Mouse (Mus musculus): ENCODE measurements at regions not wholly inside any gene's neighbourhood (a gene's known extent, or its start where the extent isn't known, plus 50 kb on each side); places are given as distances from the start of the nearest gene placed in this dataset.

DNA sequence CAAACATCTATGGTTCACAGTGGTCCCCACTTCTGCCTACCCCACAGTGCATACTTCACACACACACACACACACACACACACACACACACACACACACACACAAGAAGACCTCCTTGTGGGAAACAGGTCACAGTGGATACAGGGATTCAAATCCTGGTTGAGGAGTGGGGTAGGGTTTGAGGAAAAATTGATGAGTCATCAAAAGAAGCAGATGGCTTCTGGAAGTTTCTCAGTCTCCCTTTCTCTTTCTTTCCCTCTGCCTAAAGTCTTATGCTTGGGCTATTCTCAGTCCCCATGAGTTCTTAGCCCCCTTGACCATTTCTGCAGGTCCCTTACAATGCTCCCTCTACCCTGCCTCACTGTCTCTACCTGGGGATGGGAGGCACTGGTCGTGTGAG lies 56.4 kb downstream of the Rassf10 start:
- WGBS, result 94% methylated on average over 1 of the region's 1 CpGs

GRCm38 (mm10) chr7:113017092-113017755 lies 63.5 kb downstream of the Rassf10 start:
- ATAC-seq (ENCODE audit: low read depth) (no peak), DNase-seq (ENCODE audit: low spot score) (peak; percentile 36)
- Histone ChIP-seq H3K27me3 (replicated peaks; ENCODE audit: control insufficient read depth, insufficient read depth, low read length) (no peaks in the 10 kb centered on the region), H3K9ac (ENCODE audit: low read depth, low read length) (no peak overlapping the region), H3K36me3 (ENCODE audit: control insufficient read depth, insufficient read depth, low read length) (no peaks in the 10 kb centered on the region), H3K4me2 (ENCODE audit: low read depth, low read length) (no peak overlapping the region), H3K27ac (replicated peaks; ENCODE audit: low read depth, low read length) (no peak overlapping the region), H3K4me3 (ENCODE audit: low read depth, low read length) (no peak overlapping the region), H3K4me1 (ENCODE audit: control insufficient read depth, insufficient read depth, low read length) (no peaks in the 10 kb centered on the region), H3K9me3 (ENCODE audit: control insufficient read depth, low read length) (no peaks in the 10 kb centered on the region)
- 25% methylated on average over 8 of the region's 8 CpGs for WGBS

More for the DNA sequence above, 56.4 kb downstream of the Rassf10 start:
- Histone ChIP-seq H3K4me3 (ENCODE audit: low read depth, low read length) (no peak overlapping the region), H3K27ac (replicated peaks; ENCODE audit: low read depth, low read length) (no peak overlapping the region), H3K9ac (ENCODE audit: low read depth, low read length) (no peak overlapping the region), H3K4me2 (ENCODE audit: low read depth, low read length) (no peak overlapping the region), H3K9me3 (ENCODE audit: control insufficient read depth, low read length) (no peaks in the 10 kb centered on the region), H3K36me3 (ENCODE audit: control insufficient read depth, insufficient read depth, low read length) (no peaks in the 10 kb centered on the region), H3K27me3 (replicated peaks; ENCODE audit: control insufficient read depth, insufficient read depth, low read length) (no peaks in the 10 kb centered on the region), H3K4me1 (ENCODE audit: control insufficient read depth, insufficient read depth, low read length) (no peaks in the 10 kb centered on the region)
- no peak for ATAC-seq (ENCODE audit: low read depth)
- DNase-seq (ENCODE audit: low spot score), result no peak

DNA sequence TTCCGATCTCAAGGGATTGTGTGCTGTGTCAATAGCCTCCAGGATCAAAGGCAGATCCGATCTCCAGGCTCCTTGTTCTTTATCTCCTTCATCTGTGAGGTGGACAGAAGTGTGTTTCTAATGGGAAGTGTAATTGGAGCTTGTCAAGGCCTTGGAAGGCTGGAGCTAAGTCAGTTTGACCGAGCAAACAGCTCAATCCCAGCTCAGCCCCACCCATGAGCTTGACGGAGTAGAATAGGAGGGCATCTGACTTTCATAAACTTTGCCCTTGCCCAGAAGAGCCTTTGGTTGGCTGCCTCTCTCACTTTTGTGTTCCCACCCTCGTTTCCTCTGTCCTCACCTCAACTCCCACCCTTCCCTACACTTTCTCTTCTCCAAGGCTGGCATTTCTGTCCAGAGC lies 67.7 kb downstream of the Rassf10 start:
- no peak overlapping the region for H3K9ac ChIP-seq (ENCODE audit: low read depth, low read length)
- H3K27me3 ChIP-seq (replicated peaks; ENCODE audit: control insufficient read depth, insufficient read depth, low read length), result no peaks in the 10 kb centered on the region
- no peak overlapping the region for H3K4me3 ChIP-seq (ENCODE audit: low read depth, low read length)
- WGBS, result 49% methylated on average over 5 of the region's 5 CpGs
- H3K36me3 ChIP-seq (ENCODE audit: control insufficient read depth, insufficient read depth, low read length), result no peaks in the 10 kb centered on the region
- H3K27ac ChIP-seq (replicated peaks; ENCODE audit: low read depth, low read length), result no peak overlapping the region
- no peak overlapping the region for H3K4me2 ChIP-seq (ENCODE audit: low read depth, low read length)
- no peaks in the 10 kb centered on the region for H3K4me1 ChIP-seq (ENCODE audit: control insufficient read depth, insufficient read depth, low read length)
- ATAC-seq (ENCODE audit: low read depth), result no peak
- no peak for DNase-seq (ENCODE audit: low spot score)
- H3K9me3 ChIP-seq (ENCODE audit: control insufficient read depth, low read length), result no peaks in the 10 kb centered on the region

- H3K9ac ChIP-seq (ENCODE audit: low read depth, low read length), result no peak overlapping the region
- H3K4me3 ChIP-seq (ENCODE audit: low read depth, low read length), result no peak overlapping the region
- H3K36me3 ChIP-seq (ENCODE audit: control insufficient read depth, insufficient read depth, low read length), result no peaks in the 10 kb centered on the region
- DNase-seq (ENCODE audit: low spot score) (no peak), ATAC-seq (ENCODE audit: low read depth) (no peak)
- no peak overlapping the region for H3K27ac ChIP-seq (replicated peaks; ENCODE audit: low read depth, low read length)
- whole genome bisulfite sequencing, result 32% methylated on average over 2 of the region's 2 CpGs
- H3K9me3 ChIP-seq (ENCODE audit: control insufficient read depth, low read length), result no peaks in the 10 kb centered on the region
- no peaks in the 10 kb centered on the region for H3K27me3 ChIP-seq (replicated peaks; ENCODE audit: control insufficient read depth, insufficient read depth, low read length)
- H3K4me2 ChIP-seq (ENCODE audit: low read depth, low read length), result no peak overlapping the region
- H3K4me1 ChIP-seq (ENCODE audit: control insufficient read depth, insufficient read depth, low read length), result no peaks in the 10 kb centered on the region
These were observed 68.8 kb downstream of the Rassf10 start for GRCm38 (mm10) chr7:113022516-113022915.

- no peak for ATAC-seq (ENCODE audit: low read depth)
- H3K4me3 ChIP-seq (ENCODE audit: low read depth, low read length), result no peak overlapping the region
- H3K27me3 ChIP-seq (replicated peaks; ENCODE audit: control insufficient read depth, insufficient read depth, low read length), result no peaks in the 10 kb centered on the region
- no peak overlapping the region for H3K4me2 ChIP-seq (ENCODE audit: low read depth, low read length)
- no peaks in the 10 kb centered on the region for H3K36me3 ChIP-seq (ENCODE audit: control insufficient read depth, insufficient read depth, low read length)
- no peak overlapping the region for H3K9ac ChIP-seq (ENCODE audit: low read depth, low read length)
- 91% methylated on average over 1 of the region's 1 CpGs for WGBS
- no peak overlapping the region for H3K27ac ChIP-seq (replicated peaks; ENCODE audit: low read depth, low read length)
- DNase-seq (ENCODE audit: low spot score), result no peak
- H3K9me3 ChIP-seq (ENCODE audit: control insufficient read depth, low read length), result no peaks in the 10 kb centered on the region
- H3K4me1 ChIP-seq (ENCODE audit: control insufficient read depth, insufficient read depth, low read length), result no peaks in the 10 kb centered on the region
These were observed 72.0 kb downstream of the Rassf10 start for GRCm38 (mm10) chr7:113025758-113026157.

DNA sequence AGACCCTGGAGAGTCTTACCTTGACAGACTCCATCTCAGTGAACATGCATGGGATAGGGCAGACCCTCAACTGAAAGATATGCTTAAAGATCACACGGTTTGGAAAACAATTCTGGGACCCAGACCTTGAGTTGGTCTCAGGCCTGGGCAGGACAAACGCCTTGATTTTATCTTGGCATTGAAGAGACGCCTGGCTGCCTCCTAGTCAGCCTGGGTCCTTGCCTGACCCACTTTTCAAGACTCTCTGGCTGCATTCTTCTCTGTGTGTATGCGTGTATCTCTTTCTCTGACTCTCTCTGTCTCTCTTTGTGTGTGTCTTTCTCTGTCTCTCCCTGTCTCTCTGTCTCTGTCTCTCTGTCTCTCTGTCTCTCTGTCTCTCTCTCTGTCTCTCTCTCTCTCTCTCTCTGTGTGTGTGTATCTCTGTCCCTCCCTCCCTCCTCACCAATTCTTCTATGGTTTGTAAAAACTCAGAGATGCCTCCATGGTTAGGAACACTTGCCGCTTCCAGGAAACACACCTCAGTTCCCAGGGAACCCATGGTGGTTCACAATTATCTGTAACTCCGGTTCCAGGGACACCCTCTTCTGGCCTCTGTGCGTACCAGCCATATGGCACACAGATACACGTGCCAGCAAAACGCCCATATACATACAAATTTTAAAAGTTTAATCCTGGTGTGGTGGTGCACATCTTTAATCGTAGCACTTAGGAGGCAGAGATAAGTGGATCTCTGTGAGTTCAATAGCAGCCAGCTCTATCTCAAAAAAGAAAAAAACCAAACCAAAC lies 72.7 kb downstream of the Rassf10 start:
- H3K36me3 ChIP-seq (ENCODE audit: control insufficient read depth, insufficient read depth, low read length), result no peaks in the 10 kb centered on the region
- no peak overlapping the region for H3K27ac ChIP-seq (replicated peaks; ENCODE audit: low read depth, low read length)
- no peaks in the 10 kb centered on the region for H3K27me3 ChIP-seq (replicated peaks; ENCODE audit: control insufficient read depth, insufficient read depth, low read length)
- H3K9me3 ChIP-seq (ENCODE audit: control insufficient read depth, low read length), result no peaks in the 10 kb centered on the region
- H3K4me1 ChIP-seq (ENCODE audit: control insufficient read depth, insufficient read depth, low read length), result no peaks in the 10 kb centered on the region
- ATAC-seq (ENCODE audit: low read depth), result no peak
- no peak for DNase-seq (ENCODE audit: low spot score)
- H3K4me2 ChIP-seq (ENCODE audit: low read depth, low read length), result no peak overlapping the region
- no peak overlapping the region for H3K9ac ChIP-seq (ENCODE audit: low read depth, low read length)
- 85% methylated on average over 10 of the region's 10 CpGs for WGBS
- H3K4me3 ChIP-seq (ENCODE audit: low read depth, low read length), result no peak overlapping the region

- H3K9me3 ChIP-seq (ENCODE audit: control insufficient read depth, low read length), result no peaks in the 10 kb centered on the region
- DNase-seq (ENCODE audit: low spot score), result no peak
- H3K4me2 ChIP-seq (ENCODE audit: low read depth, low read length), result no peak overlapping the region
- ATAC-seq (ENCODE audit: low read depth), result no peak
- no peak overlapping the region for H3K4me3 ChIP-seq (ENCODE audit: low read depth, low read length)
- H3K4me1 ChIP-seq (ENCODE audit: control insufficient read depth, insufficient read depth, low read length), result no peaks in the 10 kb centered on the region
- H3K36me3 ChIP-seq (ENCODE audit: control insufficient read depth, insufficient read depth, low read length), result no peaks in the 10 kb centered on the region
- WGBS, result 68% methylated on average over 5 of the region's 5 CpGs
- no peak overlapping the region for H3K9ac ChIP-seq (ENCODE audit: low read depth, low read length)
- H3K27ac ChIP-seq (replicated peaks; ENCODE audit: low read depth, low read length), result no peak overlapping the region
- H3K27me3 ChIP-seq (replicated peaks; ENCODE audit: control insufficient read depth, insufficient read depth, low read length), result no peaks in the 10 kb centered on the region
These were observed 73.5 kb downstream of the Rassf10 start for GRCm38 (mm10) chr7:113027125-113027801.

- no peak for ATAC-seq (ENCODE audit: low read depth)
- WGBS, result 51% methylated on average over 5 of the region's 5 CpGs
- Histone ChIP-seq H3K4me1 (ENCODE audit: control insufficient read depth, insufficient read depth, low read length) (no peaks in the 10 kb centered on the region), H3K9ac (ENCODE audit: low read depth, low read length) (no peak overlapping the region), H3K4me2 (ENCODE audit: low read depth, low read length) (no peak overlapping the region), H3K27ac (replicated peaks; ENCODE audit: low read depth, low read length) (no peak overlapping the region), H3K4me3 (ENCODE audit: low read depth, low read length) (no peak overlapping the region), H3K9me3 (ENCODE audit: control insufficient read depth, low read length) (no peaks in the 10 kb centered on the region), H3K27me3 (replicated peaks; ENCODE audit: control insufficient read depth, insufficient read depth, low read length) (no peaks in the 10 kb centered on the region), H3K36me3 (ENCODE audit: control insufficient read depth, insufficient read depth, low read length) (no peaks in the 10 kb centered on the region)
- peak; percentile 14 for DNase-seq (ENCODE audit: low spot score)
These were observed 76.4 kb downstream of the Rassf10 start for GRCm38 (mm10) chr7:113030053-113030752.
